Mouse (Mus musculus): ENCODE results near the gene Pgrmc2. TPM values are rescaled to one million over a fixed set of nuclear protein-coding genes. Genes with fewer than 3 reads are reported as not detected.

The Pgrmc2 gene
- total and polyA plus RNA-seq, 2 experiments from 2014 or later: 30.3 to 36.6 TPM

DNA sequence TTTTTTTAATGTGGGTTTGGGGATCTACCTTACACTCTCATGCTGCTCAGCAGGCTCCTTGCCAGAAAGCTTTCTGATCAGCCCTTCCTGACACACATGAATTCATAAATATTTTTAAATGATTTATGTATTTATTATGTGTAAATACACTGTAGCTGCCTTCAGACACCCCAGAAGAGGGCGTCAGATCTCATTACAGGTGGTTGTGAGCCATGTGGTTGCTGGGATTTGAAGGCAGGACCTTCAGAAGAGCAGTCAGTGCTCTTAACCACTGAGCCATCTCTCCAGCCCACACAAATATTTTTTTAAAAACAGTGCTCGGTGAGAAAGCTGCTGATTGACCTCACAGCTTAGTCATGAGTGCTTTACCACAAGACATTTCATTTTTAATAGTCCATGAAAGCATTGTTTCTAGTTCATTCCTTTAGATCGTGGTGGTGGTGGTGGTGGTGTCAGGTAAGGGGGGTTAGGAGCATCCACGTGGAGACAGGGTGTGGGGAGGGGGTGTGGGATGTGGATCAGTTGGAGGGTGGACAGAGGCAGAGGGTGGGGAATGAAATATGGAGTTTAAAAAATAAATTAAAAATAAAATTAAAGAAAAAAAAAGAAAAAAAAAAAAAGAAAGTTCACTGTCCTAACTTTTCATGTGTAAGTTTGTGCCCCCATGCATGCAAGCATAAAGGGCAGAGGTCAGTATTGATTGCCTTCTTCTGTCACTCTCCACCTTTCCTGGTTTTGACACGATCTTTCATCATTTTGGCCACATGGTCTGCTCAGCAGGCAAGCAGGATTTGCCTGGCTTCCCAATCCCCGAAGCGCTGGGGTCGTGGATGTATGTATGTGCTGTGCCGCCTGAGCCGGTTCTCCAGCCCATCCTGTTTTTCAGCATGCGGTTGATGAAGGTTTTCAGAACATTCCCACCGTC lies 51.3 kb downstream of the Pgrmc2 start:
- Histone ChIP-seq H3K4me3 (ENCODE audit: low read depth, low read length) (no peak overlapping the region), H3K4me2 (ENCODE audit: low read depth) (no peak overlapping the region), H3K27me3 (ENCODE audit: insufficient read depth, low read length) (no peaks in the 10 kb centered on the region), H3K4me1 (ENCODE audit: insufficient read depth) (no peaks in the 10 kb centered on the region), H3K27ac (ENCODE audit: low read depth, low read length) (no peak overlapping the region), H3K9ac (no peak overlapping the region), H3K9me3 (ENCODE audit: low read length) (no peaks in the 10 kb centered on the region), H3K36me3 (ENCODE audit: insufficient read depth) (no peaks in the 10 kb centered on the region)
- no peak for DNase-seq
- 83% methylated on average over 12 of the region's 12 CpGs for WGBS
- ATAC-seq: no peak
- no peak for TF ChIP-seq CTCF (IDR thresholded peaks at IDR 0.05; ENCODE audit: low read depth)

DNA sequence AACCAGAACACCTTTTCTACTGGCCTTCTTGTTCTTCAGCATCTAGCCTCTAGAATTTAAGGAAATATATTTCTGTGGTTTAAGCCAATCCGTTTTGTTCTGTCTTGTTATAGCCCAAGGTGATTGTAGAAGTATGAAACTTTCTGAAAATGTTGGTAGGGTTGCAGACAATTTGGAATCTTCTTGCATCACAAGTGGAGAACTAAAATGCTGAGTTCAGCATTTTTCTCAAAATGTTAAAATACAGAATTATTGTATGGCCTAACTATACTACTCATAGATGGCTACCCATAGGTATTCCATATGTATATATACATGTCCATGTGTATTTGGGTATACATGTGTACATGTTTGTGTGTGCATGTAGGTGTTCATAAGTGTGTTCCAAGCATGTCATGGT lies 52.1 kb downstream of the Pgrmc2 start:
- Histone ChIP-seq H3K4me1 (ENCODE audit: insufficient read depth) (no peaks in the 10 kb centered on the region), H3K9ac (no peak overlapping the region), H3K27ac (ENCODE audit: low read depth, low read length) (no peak overlapping the region), H3K4me3 (ENCODE audit: low read depth, low read length) (no peak overlapping the region), H3K4me2 (ENCODE audit: low read depth) (no peak overlapping the region), H3K36me3 (ENCODE audit: insufficient read depth) (no peaks in the 10 kb centered on the region), H3K9me3 (ENCODE audit: low read length) (no peaks in the 10 kb centered on the region), H3K27me3 (ENCODE audit: insufficient read depth, low read length) (no peaks in the 10 kb centered on the region)
- ATAC-seq: no peak
- no peak for DNase-seq
- TF ChIP-seq CTCF (IDR thresholded peaks at IDR 0.05; ENCODE audit: low read depth): no peak
- WGBS: 93% methylated on average over 1 of the region's 1 CpGs

DNA sequence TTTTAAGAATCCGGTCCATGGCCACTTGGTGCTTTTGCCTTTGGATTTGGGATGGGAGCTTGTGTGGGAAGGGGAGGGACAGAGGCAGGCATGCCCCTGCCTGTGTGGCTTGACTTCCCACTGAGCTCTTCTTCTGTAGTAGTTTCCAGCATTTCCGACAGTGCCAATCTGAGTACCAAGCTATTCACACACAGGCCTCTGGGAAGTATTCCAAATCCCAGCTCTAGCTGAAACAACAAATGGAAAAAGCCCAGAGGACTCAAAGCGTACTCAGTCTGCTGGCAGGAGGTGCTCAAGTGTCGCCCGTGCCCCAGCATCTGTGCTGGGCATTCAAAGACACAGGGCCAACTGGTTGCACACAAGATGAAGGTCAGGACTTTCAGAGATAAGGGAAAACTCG lies 60.9 kb downstream of the Pgrmc2 start:
- Histone ChIP-seq H3K9ac (no peak overlapping the region), H3K4me2 (ENCODE audit: low read depth) (no peak overlapping the region), H3K9me3 (ENCODE audit: low read length) (no peaks in the 10 kb centered on the region), H3K4me1 (ENCODE audit: insufficient read depth) (0 out of 2 replicates have a peak, but pooled peaks cover 5% of the 10 kb centered on the region), H3K27me3 (ENCODE audit: insufficient read depth, low read length) (no peaks in the 10 kb centered on the region), H3K4me3 (ENCODE audit: low read depth, low read length) (no peak overlapping the region), H3K36me3 (ENCODE audit: insufficient read depth) (no peaks in the 10 kb centered on the region), H3K27ac (ENCODE audit: low read depth, low read length) (no peak overlapping the region)
- TF ChIP-seq CTCF (IDR thresholded peaks at IDR 0.05; ENCODE audit: low read depth): no peak
- DNase-seq (peak; percentile 67), ATAC-seq (peak; percentile 85)
- WGBS: 32% methylated on average over 6 of the region's 6 CpGs

DNA sequence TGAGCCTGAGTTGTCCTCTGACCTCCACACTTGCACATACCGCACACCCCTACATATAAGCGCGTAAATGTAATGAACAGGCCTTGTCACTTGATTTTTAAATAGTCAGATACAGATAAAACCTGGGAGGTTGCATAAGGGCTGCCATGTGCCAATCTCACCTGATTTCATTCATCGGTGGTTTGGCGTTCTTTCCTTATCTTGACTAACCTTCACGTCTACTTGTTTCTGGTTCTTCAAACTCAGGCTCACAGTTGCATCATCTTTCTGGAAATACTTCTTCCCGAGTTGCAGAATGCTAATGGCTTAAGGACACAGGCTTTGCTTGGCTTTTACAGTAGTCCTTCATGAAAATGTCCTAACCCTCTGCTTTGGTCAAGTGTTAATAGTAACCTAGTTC lies 62.2 kb downstream of the Pgrmc2 start:
- Histone ChIP-seq H3K4me3 (ENCODE audit: low read depth, low read length) (no peak overlapping the region), H3K36me3 (ENCODE audit: insufficient read depth) (no peaks in the 10 kb centered on the region), H3K27me3 (ENCODE audit: insufficient read depth, low read length) (no peaks in the 10 kb centered on the region), H3K9me3 (ENCODE audit: low read length) (no peaks in the 10 kb centered on the region), H3K27ac (ENCODE audit: low read depth, low read length) (no peak overlapping the region), H3K4me1 (ENCODE audit: insufficient read depth) (0 out of 2 replicates have a peak, but pooled peaks cover 5% of the 10 kb centered on the region), H3K9ac (no peak overlapping the region), H3K4me2 (ENCODE audit: low read depth) (no peak overlapping the region)
- ATAC-seq: no peak
- TF ChIP-seq CTCF (IDR thresholded peaks at IDR 0.05; ENCODE audit: low read depth): no peak
- no peak for DNase-seq
- WGBS: 96% methylated on average over 7 of the region's 7 CpGs

DNA sequence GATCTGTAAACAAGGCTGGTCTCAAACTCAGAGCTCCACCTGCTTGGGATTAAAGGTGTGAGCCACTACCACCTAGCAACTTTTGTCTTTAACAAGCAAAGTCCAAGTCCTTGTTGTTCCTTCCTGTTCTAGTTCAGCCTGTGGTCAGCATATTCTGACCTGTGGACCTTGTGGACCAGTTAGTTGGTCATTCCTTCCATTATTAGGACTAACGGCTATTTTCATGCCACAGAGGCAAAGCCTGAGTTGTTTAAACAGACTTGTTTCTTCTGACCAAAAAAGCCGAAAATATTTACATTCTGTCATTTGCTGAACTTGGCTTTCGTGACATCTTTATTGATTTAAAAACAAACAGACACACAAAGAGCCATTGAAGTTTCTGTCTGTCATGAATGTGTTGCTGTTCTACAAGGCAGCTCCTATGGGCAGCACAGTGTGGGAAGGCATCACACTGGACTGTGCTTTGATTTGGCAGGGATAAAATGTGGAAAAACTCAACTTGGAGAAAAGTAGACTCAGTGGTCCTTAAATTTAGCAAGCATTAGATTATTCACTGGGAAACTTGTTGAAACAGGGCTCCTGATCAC lies 64.7 kb downstream of the Pgrmc2 start:
- DNase-seq (no peak), ATAC-seq (no peak)
- Histone ChIP-seq H3K36me3 (ENCODE audit: insufficient read depth) (no peaks in the 10 kb centered on the region), H3K27ac (ENCODE audit: low read depth, low read length) (no peak overlapping the region), H3K9ac (no peak overlapping the region), H3K4me1 (ENCODE audit: insufficient read depth) (0 out of 2 replicates have a peak, but pooled peaks cover 5% of the 10 kb centered on the region), H3K4me2 (ENCODE audit: low read depth) (no peak overlapping the region), H3K27me3 (ENCODE audit: insufficient read depth, low read length) (no peaks in the 10 kb centered on the region), H3K9me3 (ENCODE audit: low read length) (no peaks in the 10 kb centered on the region), H3K4me3 (ENCODE audit: low read depth, low read length) (no peak overlapping the region)
- 81% methylated on average over 3 of the region's 3 CpGs for WGBS
- no peak for TF ChIP-seq CTCF (IDR thresholded peaks at IDR 0.05; ENCODE audit: low read depth)

Other genes with a start within 250 kb of the Pgrmc2 start
- 19.6 and 21.6 TPM in 2 replicates for gene Mfsd8, start 236.2 kb downstream of the Pgrmc2 start, total RNA-seq (2014; rRNA removed)
- 14.0 TPM in 2 replicates for gene Mfsd8, start 236.2 kb downstream of the Pgrmc2 start, polyA plus RNA-seq (2015; fragmentation: Nextera tagmentation; extraction: Ambion mirVana)
- 11.0 and 11.5 TPM in 2 replicates for gene Abhd18, start 236.1 kb downstream of the Pgrmc2 start, total RNA-seq (2014; rRNA removed)
- gene Abhd18, start 236.1 kb downstream of the Pgrmc2 start, polyA plus RNA-seq (2015; fragmentation: Nextera tagmentation; extraction: Ambion mirVana): 2.2 and 4.4 TPM in 2 replicates
- 0.52 TPM in 1 of 2 replicates, not detected in the other for gene 1700034I23Rik, start 180.5 kb downstream of the Pgrmc2 start, total RNA-seq (2014; rRNA removed)
- gene 1700034I23Rik, start 180.5 kb downstream of the Pgrmc2 start, polyA plus RNA-seq (2015; fragmentation: Nextera tagmentation; extraction: Ambion mirVana): 0.10 and 0.17 TPM in 2 replicates
- 11.0 and 11.5 TPM in 2 replicates for gene Larp1b, start 133.2 kb downstream of the Pgrmc2 start, total RNA-seq (2014; rRNA removed)
- 2.0 and 2.9 TPM in 2 replicates for gene Larp1b, start 133.2 kb downstream of the Pgrmc2 start, polyA plus RNA-seq (2015; fragmentation: Nextera tagmentation; extraction: Ambion mirVana)

Data from forebrain, postnatal 0 days (tissue).